Mouse (Mus musculus) C2C12 (cell line): ENCODE measurements around the gene Mobp.

ENCODE experiments used
- CTCF ChIP-seq: IDR thresholded peaks from one replicate; pipeline ENCODE4 v1.5.1; 2011; ENCODE audit not compliant: control insufficient read depth, insufficient read depth, insufficient read length
- MAX ChIP-seq: IDR thresholded peaks from one replicate; pipeline ENCODE4 v1.6.1; 2011; ENCODE audit warnings: mild to moderate bottlenecking, control low read depth
- MYOD1 ChIP-seq: IDR thresholded peaks from one replicate; pipeline ENCODE4 v1.6.1; 2011; ENCODE audit warnings: low read depth; ENCODE audit not compliant: control insufficient read depth, insufficient read length
- USF1 ChIP-seq: IDR thresholded peaks from one replicate; pipeline ENCODE4 v1.6.1; 2011; ENCODE audit warnings: low read depth, mild to moderate bottlenecking, control low read depth, moderate library complexity

DNA sequence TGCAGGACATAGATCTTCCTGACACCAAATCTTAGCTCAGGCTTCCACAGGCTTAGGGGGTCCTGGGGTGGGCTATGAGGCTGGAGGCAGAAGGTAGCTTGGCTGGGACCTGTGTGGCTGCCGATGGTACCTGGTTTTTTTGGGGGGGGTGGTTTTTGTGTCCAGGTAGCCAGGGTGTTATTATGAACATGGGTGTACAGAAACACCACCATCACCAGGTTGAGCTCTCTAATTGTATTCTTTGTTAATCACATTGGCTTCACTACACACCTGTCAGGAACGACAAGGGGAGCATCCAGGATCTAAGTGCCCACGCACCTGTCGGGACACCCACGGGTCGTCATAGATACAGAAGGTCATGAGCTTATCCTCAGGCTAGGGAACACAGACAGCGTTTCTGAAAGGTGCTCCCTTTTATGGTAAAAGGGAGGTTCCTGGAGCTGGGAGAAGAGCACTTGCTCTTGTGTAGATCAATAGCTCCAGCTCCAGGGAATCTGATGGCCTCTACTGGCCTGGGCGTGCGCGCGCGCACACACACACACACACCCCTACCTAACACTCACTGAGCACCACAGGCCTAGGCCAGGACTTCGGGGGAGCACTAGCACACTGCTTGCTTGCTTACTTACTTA is 14.9 kb upstream of the Mobp start:
- TF ChIP-seq CTCF = no peak
- TF ChIP-seq MYOD1 = no peak
- no peak for TF ChIP-seq USF1
- no peak for TF ChIP-seq MAX
